Mouse (Mus musculus) Patski (cell line): ENCODE results near the gene Sycn. TPM values are rescaled to one million over a fixed set of nuclear protein-coding genes. Genes with fewer than 3 reads are reported as not detected.
A peak's percentile ranks its signal among the peaks of the same experiment; 100 is the strongest.

Experiments used
- ATAC-seq: fragments of 100-300 bp; one replicate; pipeline ENCODE4 v1.8.0; 2021
- CTCF ChIA-PET: fragments of 350-600 bp; sonication (Branson Sonifier 250); formaldehyde crosslinking; loops from one replicate; lab custom pipeline; 2022; ENCODE audit warnings: inconsistent platforms; lab: Charles Lee
- POLR2A ChIA-PET: fragments of 350-600 bp; sonication (Branson Sonifier 250); formaldehyde crosslinking; loops from one replicate; lab custom pipeline; 2022; ENCODE audit warnings: antibody characterized with exemption, inconsistent platforms; lab: Charles Lee
- DNase-seq: peaks from one replicate; pipeline ENCODE4 v3.0.0-alpha.2; 2011; ENCODE audit warnings: low read depth, low spot score
- H3K27me3 ChIP-seq: fragments of 371-371 bp; one replicate; pipeline ENCODE4 v1.5.1; 2021
- CTCF ChIP-seq: fragments of 100-300 bp; IDR thresholded peaks from one replicate; pipeline ENCODE4 v1.5.1; 2021
- in situ Hi-C: fragments of 300-500 bp; cut with MboI; formaldehyde crosslinking; loops from 3 replicates; pipeline ENCODE4 v1.11.1; 2018; ENCODE audit warnings: low pct_unique_long_range_greater_than_20kb, mixed read lengths
- polyA plus RNA-seq: library from polyadenylated mRNA; unstranded; gene quantifications from one replicate; pipeline ENCODE4 v1.2.3, GENCODE M21; 2021

Gene Sycn
- polyA plus RNA-seq, 1 experiment from 2014 or later: not detected

GRCm38 (mm10) chr7:28585001-28585400 lies 44.3 kb downstream of the Sycn start:
- in situ Hi-C loops: no loop called here
- DNase-seq (no peak), ATAC-seq (no peak)
- no peak for TF ChIP-seq CTCF
- ChIA-PET POLR2A (no interaction called here), CTCF (interaction anchor here (0.8 to 1.5 kb wide), 4 partner anchors 9 to 16 kb away, joined by 3 to 6 read pairs (median 4); no protein-coding TSS in a partner anchor)
- H3K27me3 ChIP-seq: no peaks in the 10 kb centered on the region

- no peaks in the 10 kb centered on the region for H3K27me3 ChIP-seq
- in situ Hi-C loops: no loop called here
- ATAC-seq (no peak), DNase-seq (no peak)
- ChIA-PET CTCF (no interaction called here), POLR2A (interaction anchor here (0.7 to 1.9 kb wide), 3 partner anchors 9 to 26 kb away, joined by 3 to 8 read pairs (median 4); no protein-coding TSS in a partner anchor)
- TF ChIP-seq CTCF: no peak
Observed at GRCm38 (mm10) chr7:28586663-28587411, 46.2 kb downstream of the Sycn start.

- no peaks in the 10 kb centered on the region for H3K27me3 ChIP-seq
- ATAC-seq: peak; percentile 81
- CTCF ChIA-PET: no interaction called here
- in situ Hi-C loops: no loop called here
- TF ChIP-seq CTCF: no peak
- POLR2A ChIA-PET: interaction anchor here (0.6 to 1.9 kb wide), 2 partner anchors 8 to 1138 kb away, joined by 3 to 8 read pairs; no protein-coding TSS in a partner anchor
- DNase-seq: no peak
Observed at GRCm38 (mm10) chr7:28587644-28588043, 47.0 kb downstream of the Sycn start.

Other genes with a start within 250 kb of the Sycn start
- gene Selenov, start 249.7 kb upstream of the Sycn start, polyA plus RNA-seq: not detected
- gene Dll3, start 238.6 kb upstream of the Sycn start, polyA plus RNA-seq: 0.35 TPM
- 61.7 TPM for gene Timm50, start 228.8 kb upstream of the Sycn start, polyA plus RNA-seq
- gene Supt5, start 202.1 kb upstream of the Sycn start, polyA plus RNA-seq: 127 TPM
- gene Rps16, start 190.2 kb upstream of the Sycn start, polyA plus RNA-seq: 713 TPM
- gene Plekhg2, start 168.3 kb upstream of the Sycn start, polyA plus RNA-seq: 45.3 TPM
- gene Zfp36, start 160.6 kb upstream of the Sycn start, polyA plus RNA-seq: 90.4 TPM
- 32.4 TPM for gene Med29, start 148.2 kb upstream of the Sycn start, polyA plus RNA-seq
- 104 TPM for gene Paf1, start 147.9 kb upstream of the Sycn start, polyA plus RNA-seq
- 0.58 TPM for gene Gmfg, start 103.4 kb upstream of the Sycn start, polyA plus RNA-seq
- gene Lrfn1, start 88.9 kb upstream of the Sycn start, polyA plus RNA-seq: 2.6 TPM
- gene Ifnl2, start 30.4 kb upstream of the Sycn start, polyA plus RNA-seq: not detected
- gene Ifnl3, start 18.0 kb upstream of the Sycn start, polyA plus RNA-seq: not detected
- gene Nccrp1, start 6.4 kb downstream of the Sycn start, polyA plus RNA-seq: not detected
- gene Samd4b, start 57.3 kb downstream of the Sycn start, polyA plus RNA-seq: 79.6 TPM
- 49.3 TPM for gene Pak4, start 57.3 kb downstream of the Sycn start, polyA plus RNA-seq
- not detected for gene Acp7, start 90.4 kb downstream of the Sycn start, polyA plus RNA-seq
- gene Fbxo27, start 152.0 kb downstream of the Sycn start, polyA plus RNA-seq: not detected
- gene Fbxo17, start 175.9 kb downstream of the Sycn start, polyA plus RNA-seq: 5.9 TPM
- 65.8 TPM for gene Mrps12, start 200.9 kb downstream of the Sycn start, polyA plus RNA-seq
- gene Sars2, start 201.1 kb downstream of the Sycn start, polyA plus RNA-seq: 14.8 TPM
- gene Ccer2, start 215.3 kb downstream of the Sycn start, polyA plus RNA-seq: not detected
- gene Sirt2, start 225.8 kb downstream of the Sycn start, polyA plus RNA-seq: 103 TPM
- 37.2 TPM for gene Nfkbib, start 226.6 kb downstream of the Sycn start, polyA plus RNA-seq
- gene Rinl, start 248.1 kb downstream of the Sycn start, polyA plus RNA-seq: 2.6 TPM